Mouse (Mus musculus): Measurements from ENCODE around the gene Panx1. TPM values are rescaled to one million over a fixed set of nuclear protein-coding genes. Genes with fewer than 3 reads are reported as not detected.

The Panx1 gene
- polyA plus RNA-seq, 1 experiment from 2014 or later = 24.5 TPM

DNA sequence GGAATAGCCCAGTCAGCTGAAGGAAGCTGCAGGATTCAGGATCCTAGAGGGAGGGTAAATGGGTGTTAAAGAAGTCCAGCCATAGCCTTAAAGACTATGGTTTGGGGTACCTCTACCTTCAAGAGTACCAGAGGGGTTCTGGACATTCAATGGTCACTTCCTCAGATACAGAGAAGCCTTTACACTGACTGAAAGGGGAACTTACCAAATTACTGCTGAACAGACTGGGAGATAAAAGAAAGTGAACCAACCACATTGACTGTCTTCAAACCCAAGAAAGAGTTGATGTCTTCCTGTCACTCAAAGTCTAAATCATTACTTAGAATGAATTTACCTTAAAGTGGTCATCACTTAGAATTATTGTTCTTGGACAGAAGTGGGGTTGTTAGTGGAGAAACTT is 62.6 kb downstream of the Panx1 start:
- no peaks in the 10 kb centered on the region for H3K4me1 ChIP-seq (replicated peaks; ENCODE audit: control insufficient read depth, insufficient read depth, low read length)
- no peaks in the 10 kb centered on the region for H3K36me3 ChIP-seq (ENCODE audit: control insufficient read depth, insufficient read depth)
- no peak for ATAC-seq
- H3K27me3 ChIP-seq (replicated peaks; ENCODE audit: control insufficient read depth, insufficient read depth, low read length) = no peaks in the 10 kb centered on the region
- H3K9me3 ChIP-seq (ENCODE audit: control insufficient read depth) = no peaks in the 10 kb centered on the region
- no peak overlapping the region for H3K4me2 ChIP-seq (replicated peaks; ENCODE audit: low read depth)
- no peak for TF ChIP-seq CTCF (IDR thresholded peaks at IDR 0.05; ENCODE audit: low read depth)
- H3K9ac ChIP-seq (ENCODE audit: low read depth, low read length) = no peak overlapping the region
- H3K4me3 ChIP-seq (ENCODE audit: low read depth, low read length) = no peak overlapping the region
- no peak overlapping the region for H3K27ac ChIP-seq (ENCODE audit: low read depth, low read length)

DNA sequence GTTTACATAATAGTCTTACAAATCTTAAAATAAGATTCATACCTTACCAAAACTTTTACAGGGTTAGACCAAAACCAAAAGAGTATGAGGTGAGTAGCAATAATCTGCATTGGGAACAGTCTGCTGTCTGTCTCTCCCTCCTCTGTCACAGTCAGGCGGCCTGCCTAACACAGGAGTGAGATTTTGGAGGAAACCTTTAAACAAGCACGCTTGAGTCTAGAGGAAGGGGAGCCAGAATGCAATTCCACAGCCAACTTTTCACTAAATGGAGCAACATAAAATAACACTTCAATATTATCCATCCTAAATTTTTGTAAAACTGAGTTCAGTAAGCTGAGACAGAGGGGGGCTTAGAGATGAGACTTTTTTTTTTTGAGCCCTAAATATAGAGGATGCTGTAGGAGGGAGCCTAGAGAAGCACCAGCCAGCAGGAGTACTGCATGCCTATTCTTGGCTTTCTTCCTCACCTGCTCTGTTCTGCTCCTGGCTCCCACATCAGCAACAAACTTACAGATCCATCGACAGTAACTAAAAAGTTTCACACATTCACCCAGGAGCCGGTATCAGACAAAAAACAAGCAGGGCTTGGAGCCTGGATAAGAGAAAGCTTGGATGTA is 63.6 kb downstream of the Panx1 start:
- H3K4me1 ChIP-seq (replicated peaks; ENCODE audit: control insufficient read depth, insufficient read depth, low read length) = no peaks in the 10 kb centered on the region
- no peak for ATAC-seq
- 77% methylated on average over 4 of the region's 4 CpGs for WGBS

DNA sequence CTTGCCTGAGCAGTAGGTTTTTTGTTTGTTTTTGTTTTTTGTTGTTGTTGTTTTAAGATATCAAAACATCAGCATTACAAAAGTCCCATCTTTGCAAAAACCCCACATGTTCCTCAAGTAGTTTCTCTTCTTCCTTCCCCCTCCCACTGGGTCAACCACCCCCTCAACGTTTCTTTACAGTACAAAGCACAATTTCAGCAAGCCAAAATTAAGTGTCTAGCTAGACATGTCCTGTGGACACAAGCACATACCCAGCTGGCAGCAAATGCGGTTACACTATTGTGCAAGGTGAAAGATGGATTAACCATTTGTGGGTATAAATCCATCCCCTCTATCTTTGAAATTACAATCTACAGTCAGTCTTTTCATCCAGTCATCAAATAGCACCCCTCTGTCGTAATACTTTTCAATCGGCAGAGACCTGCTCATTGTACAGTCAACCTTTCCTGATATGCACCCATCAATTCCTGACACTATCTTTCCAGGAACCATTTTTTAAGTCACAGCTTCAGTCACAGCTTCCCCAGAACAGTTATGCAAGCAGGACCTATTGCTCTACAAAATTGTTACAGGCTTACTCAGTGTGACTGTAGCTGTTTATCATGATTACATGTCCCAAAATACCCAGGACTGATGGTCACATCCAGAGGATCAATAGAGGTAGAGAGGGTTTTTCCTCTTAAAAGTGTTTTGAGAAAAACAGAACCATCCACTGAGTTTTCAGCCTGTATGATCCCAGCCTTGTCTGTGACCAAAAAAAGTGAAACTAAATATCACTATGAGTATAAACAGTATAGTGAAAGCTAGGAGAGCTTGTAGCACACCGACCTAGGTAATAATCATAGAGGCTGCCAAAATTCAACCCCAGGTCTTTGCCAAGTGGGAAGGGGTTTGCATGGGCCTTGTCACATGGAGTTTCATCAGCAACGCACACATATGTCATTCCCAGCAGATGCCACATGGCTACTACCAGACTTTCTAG is 70.7 kb downstream of the Panx1 start:
- H3K4me1 ChIP-seq (replicated peaks; ENCODE audit: control insufficient read depth, insufficient read depth, low read length) = no peaks in the 10 kb centered on the region
- H3K36me3 ChIP-seq (ENCODE audit: control insufficient read depth, insufficient read depth) = no peaks in the 10 kb centered on the region
- WGBS = 77% methylated on average over 6 of the region's 6 CpGs
- no peaks in the 10 kb centered on the region for H3K9me3 ChIP-seq (ENCODE audit: control insufficient read depth)
- H3K9ac ChIP-seq (ENCODE audit: low read depth, low read length) = no peak overlapping the region
- no peak overlapping the region for H3K4me2 ChIP-seq (replicated peaks; ENCODE audit: low read depth)
- no peaks in the 10 kb centered on the region for H3K27me3 ChIP-seq (replicated peaks; ENCODE audit: control insufficient read depth, insufficient read depth, low read length)
- H3K27ac ChIP-seq (ENCODE audit: low read depth, low read length) = no peak overlapping the region
- no peak overlapping the region for H3K4me3 ChIP-seq (ENCODE audit: low read depth, low read length)
- TF ChIP-seq CTCF (IDR thresholded peaks at IDR 0.05; ENCODE audit: low read depth) = no peak
- no peak for ATAC-seq

More for the DNA sequence above, 63.6 kb downstream of the Panx1 start:
- no peak overlapping the region for H3K27ac ChIP-seq (ENCODE audit: low read depth, low read length)
- H3K4me2 ChIP-seq (replicated peaks; ENCODE audit: low read depth) = no peak overlapping the region
- H3K27me3 ChIP-seq (replicated peaks; ENCODE audit: control insufficient read depth, insufficient read depth, low read length) = no peaks in the 10 kb centered on the region
- no peak for TF ChIP-seq CTCF (IDR thresholded peaks at IDR 0.05; ENCODE audit: low read depth)
- no peak overlapping the region for H3K4me3 ChIP-seq (ENCODE audit: low read depth, low read length)
- no peaks in the 10 kb centered on the region for H3K36me3 ChIP-seq (ENCODE audit: control insufficient read depth, insufficient read depth)
- H3K9ac ChIP-seq (ENCODE audit: low read depth, low read length) = no peak overlapping the region
- no peaks in the 10 kb centered on the region for H3K9me3 ChIP-seq (ENCODE audit: control insufficient read depth)

DNA sequence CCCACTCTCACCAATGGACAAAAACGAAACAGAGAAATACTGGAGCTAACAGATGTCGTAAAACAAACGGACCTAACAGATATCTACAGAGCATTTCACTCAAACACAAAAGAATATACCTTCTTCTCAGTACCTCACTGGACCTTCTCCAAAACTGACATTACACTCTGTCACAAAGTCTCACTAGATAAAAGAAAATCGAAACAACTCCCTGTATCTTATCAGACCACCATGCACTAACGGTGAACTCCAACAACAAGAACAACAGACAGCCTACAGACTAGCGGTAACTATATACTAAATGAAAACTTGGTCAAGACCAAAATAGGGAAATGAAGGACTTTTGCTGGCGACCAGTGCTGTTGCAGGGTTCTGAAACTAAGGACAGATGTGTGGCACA is 71.5 kb downstream of the Panx1 start:
- no peak overlapping the region for H3K4me3 ChIP-seq (ENCODE audit: low read depth, low read length)
- no peaks in the 10 kb centered on the region for H3K36me3 ChIP-seq (ENCODE audit: control insufficient read depth, insufficient read depth)
- no peak overlapping the region for H3K9ac ChIP-seq (ENCODE audit: low read depth, low read length)
- H3K27ac ChIP-seq (ENCODE audit: low read depth, low read length) = no peak overlapping the region
- H3K4me1 ChIP-seq (replicated peaks; ENCODE audit: control insufficient read depth, insufficient read depth, low read length) = no peaks in the 10 kb centered on the region
- no peak overlapping the region for H3K4me2 ChIP-seq (replicated peaks; ENCODE audit: low read depth)
- TF ChIP-seq CTCF (IDR thresholded peaks at IDR 0.05; ENCODE audit: low read depth) = no peak
- H3K9me3 ChIP-seq (ENCODE audit: control insufficient read depth) = no peaks in the 10 kb centered on the region
- ATAC-seq = no peak
- 73% methylated on average over 7 of the region's 7 CpGs for WGBS
- H3K27me3 ChIP-seq (replicated peaks; ENCODE audit: control insufficient read depth, insufficient read depth, low read length) = no peaks in the 10 kb centered on the region

DNA sequence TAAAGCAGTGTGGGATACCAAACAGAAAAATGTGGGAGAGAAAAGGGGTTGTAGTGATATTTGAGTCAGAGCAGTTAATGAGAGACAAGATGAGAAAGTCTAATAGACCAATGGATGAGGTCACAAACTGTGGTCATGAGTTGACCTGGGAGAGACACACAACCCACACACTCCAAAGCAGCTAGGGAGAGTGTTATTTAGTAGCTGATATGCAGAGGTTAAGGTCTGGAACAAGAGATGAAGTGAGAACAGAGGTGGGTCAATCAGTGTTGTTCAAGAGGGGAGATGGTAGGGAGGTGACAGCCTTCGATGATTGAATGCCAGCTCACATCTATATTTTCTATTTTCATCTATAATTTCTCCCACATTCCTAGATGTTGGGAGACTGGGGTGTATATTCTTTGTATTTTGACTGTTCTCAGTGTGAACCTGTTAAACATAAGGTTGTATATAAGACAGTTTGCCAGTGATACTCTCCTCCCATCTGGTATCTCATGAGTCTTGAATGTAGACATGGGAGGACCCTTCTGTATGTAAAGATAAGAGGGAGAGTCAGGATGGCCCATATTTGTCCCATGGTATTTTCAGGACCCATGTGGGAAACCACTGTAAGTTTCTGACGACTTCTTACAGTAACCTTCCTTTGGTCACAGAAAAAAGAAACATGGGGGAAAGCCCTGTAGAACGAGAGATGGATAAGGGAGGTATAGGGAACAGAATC is 74.3 kb downstream of the Panx1 start:
- no peaks in the 10 kb centered on the region for H3K36me3 ChIP-seq (ENCODE audit: control insufficient read depth, insufficient read depth)
- 76% methylated on average over 3 of the region's 3 CpGs for WGBS
- TF ChIP-seq CTCF (IDR thresholded peaks at IDR 0.05; ENCODE audit: low read depth) = no peak
- no peak overlapping the region for H3K27ac ChIP-seq (ENCODE audit: low read depth, low read length)
- no peak overlapping the region for H3K4me2 ChIP-seq (replicated peaks; ENCODE audit: low read depth)
- H3K9ac ChIP-seq (ENCODE audit: low read depth, low read length) = no peak overlapping the region
- H3K4me1 ChIP-seq (replicated peaks; ENCODE audit: control insufficient read depth, insufficient read depth, low read length) = no peaks in the 10 kb centered on the region
- no peak for ATAC-seq
- H3K4me3 ChIP-seq (ENCODE audit: low read depth, low read length) = no peak overlapping the region
- no peaks in the 10 kb centered on the region for H3K9me3 ChIP-seq (ENCODE audit: control insufficient read depth)
- H3K27me3 ChIP-seq (replicated peaks; ENCODE audit: control insufficient read depth, insufficient read depth, low read length) = no peaks in the 10 kb centered on the region

DNA sequence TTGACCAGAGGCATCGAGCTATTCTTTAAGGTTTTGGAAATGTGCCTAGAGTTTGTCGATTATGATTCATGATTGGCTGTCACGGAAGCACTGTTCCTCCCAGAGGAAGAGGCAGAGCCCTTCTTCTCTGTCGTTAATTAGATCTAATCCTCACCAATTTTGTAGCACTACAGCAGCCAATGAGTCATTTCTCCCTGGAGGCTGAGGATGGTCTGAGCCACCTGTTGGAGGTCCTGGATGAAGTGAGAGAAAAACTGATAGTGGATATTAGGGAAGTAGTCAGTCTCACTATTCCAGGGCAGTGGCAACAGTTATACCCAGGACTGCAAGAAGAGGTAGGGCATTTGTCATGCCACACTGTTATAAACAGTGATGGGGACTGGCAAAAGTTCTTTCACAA is 75.1 kb downstream of the Panx1 start:
- TF ChIP-seq CTCF (IDR thresholded peaks at IDR 0.05; ENCODE audit: low read depth) = no peak
- H3K4me2 ChIP-seq (replicated peaks; ENCODE audit: low read depth) = no peak overlapping the region
- WGBS = 67% methylated on average over 4 of the region's 4 CpGs

More for the DNA sequence above, 75.1 kb downstream of the Panx1 start:
- Histone ChIP-seq H3K36me3 (ENCODE audit: control insufficient read depth, insufficient read depth) (no peaks in the 10 kb centered on the region), H3K9ac (ENCODE audit: low read depth, low read length) (no peak overlapping the region), H3K4me1 (replicated peaks; ENCODE audit: control insufficient read depth, insufficient read depth, low read length) (no peaks in the 10 kb centered on the region), H3K27ac (ENCODE audit: low read depth, low read length) (no peak overlapping the region), H3K9me3 (ENCODE audit: control insufficient read depth) (no peaks in the 10 kb centered on the region), H3K27me3 (replicated peaks; ENCODE audit: control insufficient read depth, insufficient read depth, low read length) (no peaks in the 10 kb centered on the region), H3K4me3 (ENCODE audit: low read depth, low read length) (no peak overlapping the region)
- no peak for ATAC-seq

Measured in intestine, postnatal 0 days (tissue).